Mouse (Mus musculus): ENCODE data around the gene Cyp4f18. TPM values are rescaled to one million over a fixed set of nuclear protein-coding genes. Genes with fewer than 3 reads are reported as not detected.

The Cyp4f18 gene
- polyA plus RNA-seq, 1 experiment from 2014 or later = 0.50 TPM

- Histone ChIP-seq H3K36me3 (replicated peaks) (peaks cover 9% of the 10 kb centered on the region), H3K27ac (replicated peaks) (no peak overlapping the region), H3K9me3 (peaks cover 5% of the 10 kb centered on the region; the same call in 1 of the 2 replicates), H3K4me1 (peaks cover 16% of the 10 kb centered on the region), H3K27me3 (replicated peaks; ENCODE audit: low read depth, poor library complexity, severe bottlenecking) (no peaks in the 10 kb centered on the region), H3K4me3 (no peak overlapping the region)
- DNase-seq (ENCODE audit: low spot score) = no peak
- 91% methylated on average over 5 of the region's 5 CpGs for WGBS
These were observed 60.8 kb downstream of the Cyp4f18 start for GRCm38 (mm10) chr8:71948624-71949023.

DNA sequence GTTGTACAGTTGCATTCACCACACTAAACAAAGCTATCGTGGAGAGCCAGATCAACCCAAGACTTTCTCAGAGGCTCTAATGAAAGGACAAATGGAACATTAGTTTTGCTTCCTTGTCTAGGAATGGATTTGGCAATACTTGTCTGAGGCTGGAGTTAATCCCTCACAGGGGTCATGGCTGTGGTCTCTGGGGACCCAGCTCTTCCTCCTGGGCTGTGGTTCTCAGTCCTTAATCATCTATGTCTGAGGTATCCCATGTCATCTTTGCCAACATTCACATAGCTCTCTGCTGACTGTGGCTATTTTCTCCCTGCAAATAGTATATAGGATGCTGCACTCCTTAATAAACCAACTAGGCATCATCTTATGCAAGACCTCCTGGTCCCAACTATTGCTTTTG lies 67.7 kb downstream of the Cyp4f18 start:
- Histone ChIP-seq H3K36me3 (replicated peaks) (no peaks in the 10 kb centered on the region), H3K9me3 (no peaks in the 10 kb centered on the region), H3K27ac (replicated peaks) (no peak overlapping the region), H3K4me3 (no peak overlapping the region), H3K27me3 (replicated peaks; ENCODE audit: low read depth, poor library complexity, severe bottlenecking) (no peaks in the 10 kb centered on the region), H3K4me1 (no peaks in the 10 kb centered on the region)
- DNase-seq (ENCODE audit: low spot score) = no peak
- 87% methylated on average over 1 of the region's 1 CpGs for WGBS

DNA sequence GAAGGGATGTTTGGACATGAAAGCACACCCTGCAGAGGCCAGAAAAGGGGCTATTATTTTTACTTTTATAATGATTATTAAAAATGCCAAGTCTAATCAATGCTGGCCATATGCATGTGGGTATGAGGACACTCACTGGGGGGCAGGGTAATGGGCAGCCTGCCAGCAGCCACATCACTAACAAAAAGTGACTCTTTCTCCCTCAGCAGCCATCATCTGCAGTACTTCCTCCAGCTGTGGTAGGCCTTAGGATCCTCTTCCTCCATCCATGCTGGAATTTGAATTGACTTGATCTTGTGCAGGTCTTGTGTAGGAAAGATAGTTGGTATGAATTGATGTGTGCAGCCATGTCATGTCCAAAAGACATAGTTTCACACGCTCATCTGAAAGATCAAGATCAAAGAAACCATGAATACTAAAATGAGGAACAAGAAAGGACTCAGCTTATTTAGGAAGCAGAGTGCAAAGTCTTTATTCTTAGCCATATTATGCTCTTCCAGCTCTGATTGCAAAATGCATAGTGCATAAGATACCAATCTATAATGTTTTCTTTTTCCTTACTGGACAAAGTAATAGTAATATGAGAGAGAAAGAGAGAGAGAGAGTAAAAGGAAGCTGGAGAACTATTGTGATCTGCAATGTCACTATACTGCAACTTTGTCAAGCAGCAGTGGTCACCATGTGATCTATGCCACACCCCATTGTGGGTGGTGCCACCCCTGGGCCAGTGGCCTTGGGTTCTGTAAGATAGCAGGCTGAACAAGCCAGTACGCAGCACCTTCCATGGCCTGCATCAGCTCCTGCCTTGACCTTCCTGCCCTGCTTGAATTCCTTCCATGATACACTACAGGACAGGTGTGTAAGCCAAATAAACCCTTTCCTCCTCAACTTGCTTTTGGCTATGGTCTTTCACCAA lies 68.9 kb downstream of the Cyp4f18 start:
- no peaks in the 10 kb centered on the region for H3K36me3 ChIP-seq (replicated peaks)
- WGBS = 71% methylated on average over 2 of the region's 2 CpGs
- H3K4me3 ChIP-seq = no peak overlapping the region
- peaks cover 2% of the 10 kb centered on the region; the same call in 1 of the 2 replicates for H3K9me3 ChIP-seq
- DNase-seq (ENCODE audit: low spot score) = no peak
- no peaks in the 10 kb centered on the region for H3K27me3 ChIP-seq (replicated peaks; ENCODE audit: low read depth, poor library complexity, severe bottlenecking)
- H3K4me1 ChIP-seq = no peaks in the 10 kb centered on the region
- no peak overlapping the region for H3K27ac ChIP-seq (replicated peaks)

Other genes starting within 250 kb of the Cyp4f18 start
- 4.6 and 5.5 TPM in 2 replicates for gene Zfp709, start 127.6 kb downstream of the Cyp4f18 start, polyA plus RNA-seq (2016; fragmentation: Nextera tagmentation; extraction: Ambion mirVana)
- gene Zfp882, start 101.0 kb downstream of the Cyp4f18 start, polyA plus RNA-seq (2016; fragmentation: Nextera tagmentation; extraction: Ambion mirVana) = 8.4 TPM in 2 replicates
- gene Zfp617, start 101.0 kb downstream of the Cyp4f18 start, polyA plus RNA-seq (2016; fragmentation: Nextera tagmentation; extraction: Ambion mirVana) = 33.0 and 33.1 TPM in 2 replicates
- 27.3 and 27.7 TPM in 2 replicates for gene Zfp961, start 58.6 kb downstream of the Cyp4f18 start, polyA plus RNA-seq (2016; fragmentation: Nextera tagmentation; extraction: Ambion mirVana)
- not detected in 2 replicates for gene Olfr372, start 31.6 kb upstream of the Cyp4f18 start, polyA plus RNA-seq (2016; fragmentation: Nextera tagmentation; extraction: Ambion mirVana)
- 0.04 TPM in 1 of 2 replicates, not detected in the other for gene Olfr373, start 73.6 kb upstream of the Cyp4f18 start, polyA plus RNA-seq (2016; fragmentation: Nextera tagmentation; extraction: Ambion mirVana)
- not detected in 2 replicates for gene Olfr374, start 97.4 kb upstream of the Cyp4f18 start, polyA plus RNA-seq (2016; fragmentation: Nextera tagmentation; extraction: Ambion mirVana)
- 749 and 797 TPM in 2 replicates for gene Tpm4, start 125.3 kb upstream of the Cyp4f18 start, polyA plus RNA-seq (2016; fragmentation: Nextera tagmentation; extraction: Ambion mirVana)
- gene Rab8a, start 151.6 kb upstream of the Cyp4f18 start, polyA plus RNA-seq (2016; fragmentation: Nextera tagmentation; extraction: Ambion mirVana) = 130 and 139 TPM in 2 replicates
- not detected in 2 replicates for gene Hsh2d, start 180.0 kb upstream of the Cyp4f18 start, polyA plus RNA-seq (2016; fragmentation: Nextera tagmentation; extraction: Ambion mirVana)
- not detected in 2 replicates for gene Cib3, start 203.2 kb upstream of the Cyp4f18 start, polyA plus RNA-seq (2016; fragmentation: Nextera tagmentation; extraction: Ambion mirVana)
- not detected in 2 replicates for gene Gm11034, start 204.0 kb upstream of the Cyp4f18 start, polyA plus RNA-seq (2016; fragmentation: Nextera tagmentation; extraction: Ambion mirVana)
- gene Fam32a, start 210.1 kb upstream of the Cyp4f18 start, polyA plus RNA-seq (2016; fragmentation: Nextera tagmentation; extraction: Ambion mirVana) = 77.6 and 82.4 TPM in 2 replicates
- 139 and 144 TPM in 2 replicates for gene Ap1m1, start 230.4 kb upstream of the Cyp4f18 start, polyA plus RNA-seq (2016; fragmentation: Nextera tagmentation; extraction: Ambion mirVana)